Comparison of ENCODE assay signal across 9 mouse cellular contexts in genomic region chr5:92082821-92083401, GRCm38 (mm10). TPM values are rescaled to one million over a fixed set of nuclear protein-coding genes. Genes with fewer than 3 reads are reported as not detected.
DNase-seq lines count a peak whose midpoint lies in the region; ATAC-seq and TF ChIP-seq lines count a peak whose summit lies in the region.
"Had no signal": no experiment of that assay in that cellular context is flagged by ENCODE, and none has a peak within 500 bp of the region (broad histone marks: within the 10 kb centered on the region; RNA-seq: fewer than 3 reads in every experiment).

No protein-coding gene starts in this region.

- TF ChIP-seq CTCF in embryonic fibroblast, embryonic 13.5 days (IDR thresholded peaks at IDR 0.05; ENCODE audit: borderline replicate concordance, insufficient read depth, low read length) = no peak
- no peak for TF ChIP-seq CTCF in lung, embryonic 14.5 days (IDR thresholded peaks at IDR 0.05; ENCODE audit: low read depth)
- no peak for TF ChIP-seq CTCF in olfactory bulb, adult 2 months (IDR thresholded peaks at IDR 0.05; ENCODE audit: insufficient read depth, low read depth, low read length)

- no peaks in the 10 kb centered on the region; the same call in 1 of the 2 replicates for H3K9me3 ChIP-seq in heart, embryonic 14.5 days (ENCODE audit: control insufficient read depth, low read length)
- H3K9me3 ChIP-seq in lung, embryonic 14.5 days (ENCODE audit: low read depth, low read length) = no peaks in the 10 kb centered on the region

- no peaks in the 10 kb centered on the region for H3K27me3 ChIP-seq in heart, embryonic 14.5 days (ENCODE audit: control insufficient read depth, insufficient read depth, low read length)
- H3K27me3 ChIP-seq in lung, embryonic 14.5 days (ENCODE audit: insufficient read depth, low read length) = no peaks in the 10 kb centered on the region

- peaks cover 8% of the 10 kb centered on the region for H3K4me1 ChIP-seq in embryonic fibroblast, embryonic 13.5 days (ENCODE audit: control insufficient read depth, insufficient read depth, low read length)
- H3K4me1 ChIP-seq in heart, embryonic 14.5 days (ENCODE audit: control insufficient read depth in 2 of 2, insufficient read depth in 2 of 2, low read length in 2 of 2) = peaks cover 6 to 30% of the 10 kb centered on the region in 2 experiments; a peak in 3 of 4 replicates
- H3K4me1 ChIP-seq in lung, embryonic 14.5 days (ENCODE audit: insufficient read depth) = peaks cover 11% of the 10 kb centered on the region; the same call in 1 of the 2 replicates
- H3K4me1 ChIP-seq in olfactory bulb, adult 2 months (ENCODE audit: control insufficient read depth, insufficient read depth, low read length) = 0 out of 2 replicates have a peak, but pooled peaks cover 2% of the 10 kb centered on the region

- no peaks in the 10 kb centered on the region for H3K36me3 ChIP-seq in heart, embryonic 14.5 days (ENCODE audit: control insufficient read depth, insufficient read depth, low read length)
- no peaks in the 10 kb centered on the region for H3K36me3 ChIP-seq in lung, embryonic 14.5 days (ENCODE audit: insufficient read depth)

- peak; percentile 79 for DNase-seq in CD4-positive helper T cell, adult 2 months (ENCODE audit: low read depth, low spot score)
- peak; percentile 71 to 73 for DNase-seq in adrenal gland, adult 18-20 months (ENCODE audit: low spot score in 2 of 2)
- peak; percentile 73 for DNase-seq in kidney, postnatal 14 days
- DNase-seq in lung, embryonic 14.5 days = peak; percentile 76
- DNase-seq in thymus, postnatal 36 days = peak; percentile 75 to 82

- H3K9ac ChIP-seq in heart, embryonic 14.5 days (ENCODE audit: low read length) = peak overlapping the region; percentile 97
- peak overlapping the region; percentile 93 for H3K9ac ChIP-seq in lung, embryonic 14.5 days

- TF ChIP-seq POLR2A in embryonic fibroblast, embryonic 13.5 days (IDR thresholded peaks at IDR 0.05; ENCODE audit: low read depth, low read length) = no peak; the same call in none of the 2 replicates
- TF ChIP-seq POLR2A in olfactory bulb, adult 2 months (IDR thresholded peaks at IDR 0.05; ENCODE audit: insufficient read depth, low read depth, low read length) = no peak

- peak overlapping the region; percentile 66 for H3K4me2 ChIP-seq in heart, embryonic 14.5 days (ENCODE audit: low read length)
- H3K4me2 ChIP-seq in lung, embryonic 14.5 days = peak overlapping the region; percentile 70

- H3K4me3 ChIP-seq in embryonic fibroblast, embryonic 13.5 days (ENCODE audit: insufficient read depth, low read length) = peak overlapping the region; percentile 91
- H3K4me3 ChIP-seq in heart, embryonic 14.5 days (ENCODE audit: control insufficient read depth in 1 of 2, insufficient read depth in 1 of 2, low read depth in 1 of 2, low read length in 2 of 2) = peak overlapping the region; percentile 73 to 95
- H3K4me3 ChIP-seq in lung, embryonic 14.5 days (ENCODE audit: low read depth, low read length) = peak overlapping the region; percentile 97
- peak overlapping the region; percentile 70 for H3K4me3 ChIP-seq in olfactory bulb, adult 2 months (ENCODE audit: insufficient read depth, low read depth, low read length)

- peak overlapping the region; percentile 79 for H3K27ac ChIP-seq in embryonic fibroblast, embryonic 13.5 days (ENCODE audit: insufficient read depth, low read length)
- peak overlapping the region; percentile 95 to 99 for H3K27ac ChIP-seq in heart, embryonic 14.5 days (replicated peaks in 1 of 2; ENCODE audit: control insufficient read depth in 1 of 2, insufficient read depth in 1 of 2, low read depth in 2 of 2, low read length in 2 of 2)
- peak overlapping the region; percentile 99 for H3K27ac ChIP-seq in lung, embryonic 14.5 days (ENCODE audit: low read depth)
- peak overlapping the region; percentile 86 for H3K27ac ChIP-seq in olfactory bulb, adult 2 months (ENCODE audit: insufficient read depth, low read depth, low read length)

- under 1% methylated on average over 52 of the region's 55 CpGs for WGBS in heart, embryonic 14.5 days
- WGBS in lung, embryonic 14.5 days = 1% methylated on average over 55 of the region's 55 CpGs
- WGBS in olfactory bulb, adult 2 months = under 1% methylated on average over 55 of the region's 55 CpGs

- peak; percentile 45 for ATAC-seq in heart, embryonic 14.5 days (ENCODE audit: insufficient number of reproducible peaks, insufficient read depth, low FRiP score, low read depth)
- no peak; the same call in 1 of the 2 replicates for ATAC-seq in lung, embryonic 14.5 days (ENCODE audit: insufficient read depth)

RNA-seq across cellular contexts. Expression of gene G3bp2, which starts 0.6 kb away (rescaled TPM):
- 100 to 1,000 TPM; 117 to 135 TPM for total RNA-seq in adrenal gland, adult 18-20 months (2021)
- 104 and 116 TPM in 2 replicates for polyA plus RNA-seq in embryonic fibroblast, embryonic 13.5 days (2011; ENCODE audit: insufficient read length, low read depth, missing spikeins)
- polyA plus RNA-seq in heart, embryonic 14.5 days (2014; fragmentation: Nextera tagmentation; extraction: Ambion mirVana) = 141 and 151 TPM in 2 replicates
- polyA plus RNA-seq in lung, embryonic 14.5 days (2014; fragmentation: Nextera tagmentation; extraction: Ambion mirVana) = 165 and 166 TPM in 2 replicates
- 170 and 274 TPM in 2 replicates for polyA plus RNA-seq in olfactory bulb, adult 2 months (2012; ENCODE audit: insufficient read depth, insufficient read length, low replicate concordance, missing spikeins)

RNA-seq across cellular contexts. Expression of gene Cdkl2, which starts 39.2 kb away (rescaled TPM):
- 1 to 10 TPM; 6.2 to 8.5 TPM for total RNA-seq in adrenal gland, adult 18-20 months (2021)
- 3.2 and 4.7 TPM in 2 replicates for polyA plus RNA-seq in embryonic fibroblast, embryonic 13.5 days (2011; ENCODE audit: insufficient read length, low read depth, missing spikeins)
- polyA plus RNA-seq in heart, embryonic 14.5 days (2014; fragmentation: Nextera tagmentation; extraction: Ambion mirVana) = 1.1 and 1.5 TPM in 2 replicates
- polyA plus RNA-seq in lung, embryonic 14.5 days (2014; fragmentation: Nextera tagmentation; extraction: Ambion mirVana) = 1.5 and 1.6 TPM in 2 replicates
- polyA plus RNA-seq in olfactory bulb, adult 2 months (2012; ENCODE audit: insufficient read depth, insufficient read length, low replicate concordance, missing spikeins) = not detected in 2 replicates
- total RNA-seq: hematopoietic stem cell, adult 5-6 weeks had no signal

RNA-seq across cellular contexts. Expression of gene Uso1, which starts 54.8 kb away (rescaled TPM):
- total RNA-seq in adrenal gland, adult 18-20 months (2021) = 10 to 100 TPM; 81.8 to 98.8 TPM
- polyA plus RNA-seq in embryonic fibroblast, embryonic 13.5 days (2011; ENCODE audit: insufficient read length, low read depth, missing spikeins) = 101 and 103 TPM in 2 replicates
- 21.3 and 22.9 TPM in 2 replicates for polyA plus RNA-seq in heart, embryonic 14.5 days (2014; fragmentation: Nextera tagmentation; extraction: Ambion mirVana)
- 27.8 and 28.1 TPM in 2 replicates for polyA plus RNA-seq in lung, embryonic 14.5 days (2014; fragmentation: Nextera tagmentation; extraction: Ambion mirVana)
- not detected in 2 replicates for polyA plus RNA-seq in olfactory bulb, adult 2 months (2012; ENCODE audit: insufficient read depth, insufficient read length, low replicate concordance, missing spikeins)
